Mouse (Mus musculus): ENCODE results near the gene Cdc14a. TPM values are rescaled to one million over a fixed set of nuclear protein-coding genes. Genes with fewer than 3 reads are reported as not detected.

Cdc14a gene
- total and polyA plus RNA-seq, 3 experiments, result 2.6 to 5.9 TPM; not detected in 1

GRCm38 (mm10) chr3:116384319-116384718, 39.5 kb downstream of the Cdc14a start:
- no peaks in the 10 kb centered on the region for H3K27me3 ChIP-seq (ENCODE audit: control insufficient read depth in 1 of 2, insufficient read depth in 2 of 2, low read length in 2 of 2)
- H3K79me2 ChIP-seq (ENCODE audit: control insufficient read depth, insufficient read depth, low read length, poor library complexity), result no peaks in the 10 kb centered on the region
- TF ChIP-seq EP300 (IDR thresholded peaks at IDR 0.05; ENCODE audit: low read depth in 1 of 2, low read length in 2 of 2), result peak in 1 of 2 experiments; percentile 34; a peak in 1 of 4 replicates
- TF ChIP-seq MYC (IDR thresholded peaks at IDR 0.05; ENCODE audit: low read depth, low read length), result no peak
- H3K9ac ChIP-seq (ENCODE audit: control insufficient read depth, low read depth, low read length, poor library complexity, severe bottlenecking), result no peak overlapping the region
- peak; percentile 54 for DNase-seq (ENCODE audit: low read depth, low spot score)
- H3K4me1 ChIP-seq (ENCODE audit: control insufficient read depth in 1 of 2, insufficient read depth in 2 of 2, low read length in 2 of 2), result peaks cover 21 to 35% of the 10 kb centered on the region in 2 experiments
- H3K9me3 ChIP-seq (replicated peaks; ENCODE audit: insufficient read depth, low read length), result no peaks in the 10 kb centered on the region
- H3K4me3 ChIP-seq (ENCODE audit: control insufficient read depth in 1 of 2, insufficient read depth in 1 of 2, low read depth in 2 of 2, low read length in 2 of 2), result no peak overlapping the region
- H3K27ac ChIP-seq (ENCODE audit: control insufficient read depth, low read depth, low read length), result no peak overlapping the region; the same call in 1 of the 2 replicates
- H3K36me3 ChIP-seq (ENCODE audit: control insufficient read depth in 1 of 2, insufficient read depth in 2 of 2, low read length in 2 of 2), result peaks cover 0 to 40% of the 10 kb centered on the region in 2 experiments; a peak in 2 of 4 replicates

GRCm38 (mm10) chr3:116380319-116380718, 43.5 kb downstream of the Cdc14a start:
- Histone ChIP-seq H3K36me3 (ENCODE audit: control insufficient read depth in 1 of 2, insufficient read depth in 2 of 2, low read length in 2 of 2) (peaks cover 0 to 10% of the 10 kb centered on the region in 2 experiments; a peak in 2 of 4 replicates), H3K79me2 (ENCODE audit: control insufficient read depth, insufficient read depth, low read length, poor library complexity) (no peaks in the 10 kb centered on the region), H3K4me3 (ENCODE audit: control insufficient read depth in 1 of 2, insufficient read depth in 1 of 2, low read depth in 2 of 2, low read length in 2 of 2) (no peak overlapping the region), H3K27me3 (ENCODE audit: control insufficient read depth in 1 of 2, insufficient read depth in 2 of 2, low read length in 2 of 2) (no peaks in the 10 kb centered on the region), H3K9me3 (replicated peaks; ENCODE audit: insufficient read depth, low read length) (no peaks in the 10 kb centered on the region), H3K27ac (ENCODE audit: control insufficient read depth, low read depth, low read length) (no peak overlapping the region), H3K4me1 (ENCODE audit: control insufficient read depth in 1 of 2, insufficient read depth in 2 of 2, low read length in 2 of 2) (peaks cover 0 to 12% of the 10 kb centered on the region in 2 experiments; a peak in 2 of 4 replicates), H3K9ac (ENCODE audit: control insufficient read depth, low read depth, low read length, poor library complexity, severe bottlenecking) (no peak overlapping the region)
- no peak for DNase-seq (ENCODE audit: low read depth, low spot score)
- TF ChIP-seq EP300 (IDR thresholded peaks at IDR 0.05; ENCODE audit: low read depth in 1 of 2, low read length in 2 of 2) (no peak), MEF2A (IDR thresholded peaks at IDR 0.05; ENCODE audit: extremely low read depth, insufficient replicate concordance, low read depth, low read length, poor library complexity, severe bottlenecking) (no peak), MYC (IDR thresholded peaks at IDR 0.05; ENCODE audit: low read depth, low read length) (no peak), USF2 (IDR thresholded peaks at IDR 0.05; ENCODE audit: borderline replicate concordance in 1 of 2, insufficient read depth in 1 of 2, low read depth in 1 of 2, low read length in 2 of 2) (no peak), POLR2AphosphoS2 (IDR thresholded peaks at IDR 0.05; ENCODE audit: low read length) (no peak), USF1 (IDR thresholded peaks at IDR 0.05; ENCODE audit: low read depth, low read length) (no peak), JUND (IDR thresholded peaks at IDR 0.05; ENCODE audit: low read depth, low read length) (no peak), TCF12 (IDR thresholded peaks at IDR 0.05; ENCODE audit: low read depth, low read length) (no peak), MAZ (IDR thresholded peaks at IDR 0.05; ENCODE audit: low read depth, low read length) (no peak), MYB (IDR thresholded peaks at IDR 0.05; ENCODE audit: low read depth, low read length) (no peak), MAFK (IDR thresholded peaks at IDR 0.05; ENCODE audit: borderline replicate concordance, low read depth, low read length) (no peak), SMC3 (IDR thresholded peaks at IDR 0.05; ENCODE audit: low read depth, low read length) (no peak)

GRCm38 (mm10) chr3:116375442-116375841, 48.4 kb downstream of the Cdc14a start:
- DNase-seq (ENCODE audit: low read depth, low spot score), result no peak
- TF ChIP-seq UBTF (IDR thresholded peaks at IDR 0.05; ENCODE audit: borderline replicate concordance, insufficient read depth, low read depth, low read length) (no peak), ETS1 (IDR thresholded peaks at IDR 0.05; ENCODE audit: low read depth, low read length) (no peak), KAT2A (conservative IDR thresholded peaks at IDR 0.05; ENCODE audit: low read depth, low read length) (no peak), HCFC1 (IDR thresholded peaks at IDR 0.05; ENCODE audit: low read depth, low read length) (no peak), MAX (IDR thresholded peaks at IDR 0.05; ENCODE audit: low read length) (no peak), ZC3H11A (IDR thresholded peaks at IDR 0.05; ENCODE audit: low read depth, low read length) (no peak), RAD21 (IDR thresholded peaks at IDR 0.05; ENCODE audit: low read depth, low read length) (no peak), USF2 (IDR thresholded peaks at IDR 0.05; ENCODE audit: borderline replicate concordance in 1 of 2, insufficient read depth in 1 of 2, low read depth in 1 of 2, low read length in 2 of 2) (no peak)

More at GRCm38 (mm10) chr3:116375442-116375841, 48.4 kb downstream of the Cdc14a start:
- no peaks in the 10 kb centered on the region for H3K9me3 ChIP-seq (replicated peaks; ENCODE audit: insufficient read depth, low read length)
- H3K27me3 ChIP-seq (ENCODE audit: control insufficient read depth in 1 of 2, insufficient read depth in 2 of 2, low read length in 2 of 2), result no peaks in the 10 kb centered on the region
- H3K27ac ChIP-seq (ENCODE audit: control insufficient read depth, low read depth, low read length), result no peak overlapping the region
- H3K79me2 ChIP-seq (ENCODE audit: control insufficient read depth, insufficient read depth, low read length, poor library complexity), result no peaks in the 10 kb centered on the region
- no peaks in the 10 kb centered on the region for H3K36me3 ChIP-seq (ENCODE audit: control insufficient read depth in 1 of 2, insufficient read depth in 2 of 2, low read length in 2 of 2)
- H3K9ac ChIP-seq (ENCODE audit: control insufficient read depth, low read depth, low read length, poor library complexity, severe bottlenecking), result no peak overlapping the region
- no peak overlapping the region for H3K4me3 ChIP-seq (ENCODE audit: control insufficient read depth in 1 of 2, insufficient read depth in 1 of 2, low read depth in 2 of 2, low read length in 2 of 2)
- H3K4me1 ChIP-seq (ENCODE audit: control insufficient read depth in 1 of 2, insufficient read depth in 2 of 2, low read length in 2 of 2), result no peaks in the 10 kb centered on the region
